Mouse (Mus musculus) liver (tissue): Measurements from ENCODE around the gene Zbtb7a.

ENCODE experiments used
- DNase-seq: peaks from one replicate; pipeline ENCODE4 v3.0.0-alpha.2; 2020; ENCODE audit warnings: mixed read lengths

The Zbtb7a gene

GRCm38 (mm10) chr10:81134966-81135681 lies at the start of gene Zbtb7a:
Zbtb7a (plus strand) TSS chr10:81135220.
- peak; percentile 89 for DNase-seq

DNA sequence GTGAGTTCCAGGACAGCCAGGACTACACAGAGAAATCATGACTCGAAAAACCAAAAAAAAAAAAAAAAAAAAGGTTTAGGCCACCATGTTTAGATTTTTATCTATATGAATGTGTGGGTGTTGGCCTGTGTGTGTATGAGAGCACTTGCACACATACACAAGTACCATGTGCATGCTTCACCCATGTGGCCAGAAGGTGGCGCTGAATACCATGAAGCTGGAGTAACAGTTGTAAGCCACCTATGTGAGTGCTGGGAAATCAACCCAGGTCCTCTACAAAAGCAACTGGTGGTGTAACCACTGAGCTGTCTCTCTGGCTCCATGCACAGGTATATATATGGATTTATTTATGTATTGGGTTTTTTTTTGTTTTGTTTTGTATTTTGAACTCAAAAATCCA lies 48.0 kb upstream of the Zbtb7a start:
- peak; percentile 68 for DNase-seq

GRCm38 (mm10) chr10:81089216-81089615 lies 45.8 kb upstream of the Zbtb7a start:
- DNase-seq, result no peak

DNA sequence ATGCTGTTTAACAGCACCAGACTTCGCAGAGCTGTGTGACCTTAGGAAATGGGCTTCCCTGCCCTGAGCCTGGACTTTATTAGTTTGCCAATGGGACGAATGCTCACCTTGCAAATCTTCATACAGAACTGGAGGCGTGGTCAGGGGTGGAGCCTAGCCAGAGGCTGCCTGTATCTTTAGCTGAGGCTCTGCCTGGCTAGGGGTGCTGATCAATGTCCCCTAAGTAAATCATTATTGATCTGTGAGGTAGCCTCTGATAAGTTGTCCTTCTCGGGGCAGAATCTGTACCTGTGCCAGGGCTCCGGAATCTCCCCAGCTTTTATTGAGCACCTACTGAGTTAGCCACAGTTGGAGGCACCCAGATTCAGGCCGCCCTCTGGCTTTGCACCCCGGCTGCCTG lies 44.4 kb upstream of the Zbtb7a start:
- DNase-seq, result peak; percentile 47

- peak; percentile 82 for DNase-seq
These were observed 42.4 kb upstream of the Zbtb7a start for GRCm38 (mm10) chr10:81092465-81093250.

DNA sequence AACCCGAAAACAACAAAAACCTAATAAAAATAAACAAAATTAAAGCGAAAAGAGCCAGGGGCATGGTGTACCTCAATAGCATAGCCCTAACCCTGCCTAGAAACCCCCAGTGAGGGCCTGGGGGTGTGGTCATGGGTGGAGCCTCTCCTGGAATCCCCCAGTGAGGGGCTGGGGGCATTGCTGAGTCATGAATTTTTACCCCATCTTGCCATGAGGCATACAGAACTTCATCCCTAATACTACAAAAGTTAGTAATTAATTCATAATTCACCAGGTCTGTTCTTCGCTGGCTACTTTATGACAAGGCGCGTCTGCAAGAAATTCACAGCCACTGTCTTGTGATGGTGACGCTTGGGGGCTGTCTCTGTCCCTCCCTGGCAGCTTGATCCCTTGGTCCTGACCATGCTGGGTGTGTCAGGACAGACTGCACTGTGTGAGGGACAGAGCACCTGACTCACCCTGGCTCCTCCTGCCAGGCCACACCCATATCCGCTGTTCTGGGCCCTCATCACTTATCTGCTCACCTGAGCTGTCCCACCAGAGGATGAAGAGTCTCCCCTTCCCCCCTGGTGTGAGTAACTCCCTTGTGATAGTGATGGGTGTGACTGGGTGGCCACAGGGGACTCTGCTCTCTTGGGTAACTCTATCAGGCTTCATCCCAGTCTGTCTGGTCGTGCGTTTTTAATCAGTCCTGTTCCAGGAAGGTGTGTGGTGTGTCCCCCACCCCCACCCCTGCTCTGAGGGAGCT lies 39.9 kb upstream of the Zbtb7a start:
- peak; percentile 71 for DNase-seq

DNA sequence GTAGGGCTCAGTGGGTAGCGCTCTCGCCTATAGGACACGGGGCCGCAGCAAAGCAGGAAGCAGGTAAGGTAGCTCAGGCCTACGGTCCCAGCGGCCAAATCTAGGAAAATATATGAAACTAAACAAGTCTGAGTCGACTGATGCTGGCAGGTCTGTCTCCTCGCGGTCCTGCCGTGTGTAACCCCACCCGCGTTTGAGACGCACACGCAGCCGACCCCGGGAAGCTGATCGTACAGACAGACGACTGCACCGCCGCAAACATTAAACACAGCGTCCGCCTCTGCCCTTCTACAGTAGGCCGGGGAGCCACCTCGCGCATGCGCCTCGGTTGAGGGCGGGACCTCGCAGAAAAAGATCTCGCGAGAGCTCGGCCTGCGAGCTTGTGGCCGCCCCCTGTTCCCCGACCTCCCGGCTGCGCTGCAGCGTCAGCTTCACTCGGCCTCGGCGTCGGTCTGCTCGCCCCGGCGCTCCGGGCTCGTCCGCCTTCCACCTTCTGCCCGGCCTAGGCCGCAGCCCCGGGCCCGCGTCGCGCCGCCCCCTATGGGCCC lies 29.4 kb upstream of the Zbtb7a start, which contains the start of gene Map2k2:
Gene Map2k2, plus strand, starts transcription at position 351 of the 548 bp plus-strand sequence.
- peak; percentile 98 for DNase-seq

- peak; percentile 92 for DNase-seq
These were observed 28.8 kb upstream of the Zbtb7a start for GRCm38 (mm10) chr10:81106113-81106721.

DNA sequence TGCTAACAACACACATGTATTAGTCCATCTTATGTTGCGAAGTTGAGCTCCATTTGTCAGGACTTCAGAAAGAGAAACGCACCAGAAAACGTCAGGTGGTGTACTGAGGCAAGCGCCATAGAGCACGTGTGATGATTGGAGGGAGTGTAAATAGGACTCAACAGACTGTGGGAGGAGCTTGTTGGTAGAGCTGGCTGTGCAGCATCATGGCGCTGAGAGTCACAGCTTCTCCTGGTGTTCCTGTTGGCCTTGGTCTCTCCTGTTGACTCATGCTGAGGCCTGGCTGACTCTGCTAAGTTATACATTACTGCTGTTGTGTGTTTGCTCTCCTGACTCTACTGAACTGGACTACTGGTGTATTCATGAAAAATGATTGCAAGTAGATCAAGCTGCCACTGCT lies 22.1 kb upstream of the Zbtb7a start:
- DNase-seq, result no peak

- DNase-seq, result no peak
These were observed 15.4 kb upstream of the Zbtb7a start for GRCm38 (mm10) chr10:81119625-81120024.

DNA sequence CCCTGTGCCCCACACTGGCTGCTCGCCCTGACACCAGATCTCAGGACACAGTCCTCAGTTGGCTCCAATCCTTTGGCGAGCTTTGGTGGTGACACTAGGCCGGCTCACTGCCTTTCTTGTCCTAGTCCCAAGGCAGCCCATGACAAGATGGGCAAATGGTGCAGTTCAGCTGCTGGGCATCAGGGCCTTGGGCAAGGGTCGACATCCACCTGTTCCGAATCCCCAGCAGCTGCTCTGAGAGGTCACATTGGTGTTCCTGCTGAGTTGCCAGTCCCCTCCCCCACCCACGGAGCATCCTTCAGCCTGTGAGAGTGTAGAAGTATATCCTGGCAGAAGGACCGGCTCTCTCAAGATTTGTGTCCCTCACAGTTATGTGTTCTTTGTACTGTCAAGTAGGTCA lies 14.4 kb upstream of the Zbtb7a start:
- DNase-seq, result no peak

DNA sequence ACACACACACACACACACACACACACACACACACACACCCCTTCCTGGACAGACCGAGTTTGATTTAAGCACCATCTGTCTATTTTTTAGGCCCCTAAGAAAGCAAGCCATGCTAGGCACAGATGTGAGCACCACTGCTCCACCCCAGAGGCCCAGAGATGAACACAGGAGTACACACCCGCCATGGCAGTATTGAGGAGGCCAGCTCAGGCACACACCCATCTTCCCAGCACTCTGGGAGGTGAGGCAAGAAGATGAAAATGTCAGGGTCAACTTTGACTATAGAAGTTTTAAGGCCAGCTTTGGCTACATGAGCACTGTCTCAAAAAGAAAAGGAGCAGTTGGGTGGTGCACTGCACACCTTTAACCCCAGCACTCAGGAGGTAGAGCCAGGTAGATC lies 12.1 kb upstream of the Zbtb7a start:
- no peak for DNase-seq

DNA sequence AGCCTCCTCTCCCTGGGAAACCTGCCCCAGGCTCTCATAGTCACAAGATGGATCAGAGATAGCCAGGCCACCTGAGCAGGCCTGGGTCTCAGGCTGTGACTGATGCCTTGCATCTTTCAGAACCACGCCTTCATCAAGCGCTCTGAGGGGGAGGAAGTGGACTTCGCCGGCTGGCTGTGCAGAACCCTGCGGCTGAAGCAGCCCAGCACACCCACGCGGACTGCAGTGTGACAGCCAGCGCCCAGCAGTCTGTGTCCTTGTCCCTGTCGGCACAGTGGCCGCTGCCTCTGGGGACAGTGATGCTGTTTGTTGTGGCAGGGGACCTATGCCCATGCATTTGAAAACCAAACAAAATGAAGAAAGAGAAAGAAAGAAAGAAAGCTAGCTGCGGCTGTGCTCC lies 11.5 kb upstream of the Zbtb7a start:
- no peak for DNase-seq

DNA sequence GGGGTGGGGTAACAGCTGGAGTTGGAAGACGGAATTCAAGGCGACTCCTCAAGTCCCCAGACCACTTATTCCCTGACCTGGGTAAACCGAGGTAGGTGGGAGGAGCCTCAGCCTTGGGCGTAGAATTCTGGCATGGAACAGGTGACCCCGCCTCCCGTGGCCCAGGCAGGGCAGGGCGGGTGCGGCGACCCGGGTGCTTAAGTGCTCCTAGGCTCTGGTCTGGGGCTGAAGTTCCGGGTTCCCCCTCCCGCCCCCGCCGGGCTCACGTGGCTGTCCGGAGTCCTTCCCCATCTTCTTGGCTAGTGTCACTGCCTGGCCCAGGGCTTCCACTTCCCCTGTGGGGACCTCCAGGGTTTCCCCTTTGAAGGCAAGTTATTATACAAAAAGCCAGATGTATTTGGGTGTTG lies 836 bp upstream of the Zbtb7a start:
- peak; percentile 92 for DNase-seq

DNA sequence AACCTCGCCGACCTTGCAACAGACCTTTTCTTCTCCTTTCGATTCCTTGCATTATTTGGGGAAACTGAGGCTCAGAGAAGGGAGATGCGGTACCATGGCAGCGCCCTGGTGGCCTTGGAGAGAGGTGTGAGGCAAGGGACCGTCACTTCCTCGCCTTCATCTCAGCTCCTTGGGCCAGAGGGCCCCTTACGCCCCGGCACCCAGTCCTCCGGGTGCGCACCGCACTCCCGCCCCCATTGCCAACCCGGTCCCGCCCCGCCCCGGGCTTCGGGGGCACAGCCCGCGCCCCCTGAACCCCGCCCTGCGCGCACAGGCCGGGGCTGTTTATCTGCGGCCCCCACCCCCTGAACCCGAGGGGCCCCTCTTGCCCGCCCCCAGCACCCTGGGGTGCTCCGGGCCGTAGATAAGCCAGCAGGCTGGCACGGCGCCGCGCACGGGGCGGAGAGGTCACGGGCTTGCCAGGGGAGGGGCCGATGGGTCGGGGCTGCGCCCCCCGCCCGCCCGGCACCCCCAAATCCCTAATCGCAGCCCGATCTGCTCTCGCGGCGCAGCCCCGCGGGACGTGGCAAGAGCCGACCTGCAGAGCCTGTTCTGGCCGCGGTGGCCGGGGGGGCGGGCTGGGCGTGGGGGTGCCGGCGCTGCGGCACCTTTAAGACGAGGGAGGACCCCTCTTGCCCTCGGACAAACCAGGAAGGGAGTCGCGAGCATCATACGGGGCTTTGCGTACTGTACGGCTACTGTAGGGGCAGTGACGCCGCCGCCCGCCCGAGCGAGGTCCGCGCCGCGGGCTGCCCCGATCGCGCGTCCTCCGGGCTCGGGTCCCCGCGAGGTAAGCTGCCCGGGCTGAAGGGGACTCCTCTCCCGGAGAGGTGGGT lies 1.0 kb downstream of the Zbtb7a start:
- DNase-seq, result peak; percentile 94

GRCm38 (mm10) chr10:81136706-81137231 lies 1.7 kb downstream of the Zbtb7a start:
- peak; percentile 82 for DNase-seq

DNA sequence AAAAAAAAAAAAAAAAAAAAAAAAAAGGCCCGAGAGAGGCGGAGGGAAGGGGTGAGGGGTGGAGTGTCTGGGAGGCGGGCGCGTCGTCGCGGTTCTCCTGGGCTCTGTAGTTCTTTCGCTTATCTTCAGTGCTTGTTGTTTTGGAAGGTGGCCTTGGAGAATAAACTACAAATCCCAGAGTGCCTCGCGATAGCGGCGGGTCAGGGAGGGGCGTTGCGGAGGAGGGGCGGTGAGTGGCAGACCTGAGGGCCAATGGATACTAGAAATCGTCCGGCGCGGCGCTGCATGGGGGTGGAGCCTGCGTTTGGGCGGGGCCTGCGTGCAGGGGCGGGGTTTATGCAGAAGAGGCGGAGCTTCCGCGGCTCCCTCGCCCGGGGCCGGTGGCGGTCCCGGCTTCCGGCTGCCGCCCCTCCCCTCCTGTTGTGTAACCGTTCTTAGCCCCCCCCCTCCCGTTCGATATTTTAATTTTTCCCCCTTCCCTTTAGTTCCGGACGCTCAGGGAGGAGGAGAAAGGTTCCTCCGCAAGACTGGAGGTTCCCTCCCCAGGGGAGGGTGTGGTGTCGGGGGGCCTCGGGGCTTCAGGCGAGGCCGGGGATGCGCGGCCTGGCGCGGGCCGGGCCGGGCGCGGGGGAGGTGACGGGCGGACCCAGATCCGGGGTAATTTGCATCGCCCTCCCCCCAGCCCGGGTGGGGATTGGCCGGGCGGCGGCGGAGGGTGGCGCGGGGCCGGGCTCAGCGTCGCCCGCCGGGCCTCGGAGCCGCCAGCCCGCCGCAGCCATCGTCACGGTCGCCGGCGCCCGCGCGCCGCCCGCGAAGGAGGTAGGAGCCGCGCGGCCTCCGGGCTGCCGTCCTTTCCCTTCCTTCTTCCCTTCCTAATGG lies 2.5 kb downstream of the Zbtb7a start:
- DNase-seq, result peak; percentile 99

DNA sequence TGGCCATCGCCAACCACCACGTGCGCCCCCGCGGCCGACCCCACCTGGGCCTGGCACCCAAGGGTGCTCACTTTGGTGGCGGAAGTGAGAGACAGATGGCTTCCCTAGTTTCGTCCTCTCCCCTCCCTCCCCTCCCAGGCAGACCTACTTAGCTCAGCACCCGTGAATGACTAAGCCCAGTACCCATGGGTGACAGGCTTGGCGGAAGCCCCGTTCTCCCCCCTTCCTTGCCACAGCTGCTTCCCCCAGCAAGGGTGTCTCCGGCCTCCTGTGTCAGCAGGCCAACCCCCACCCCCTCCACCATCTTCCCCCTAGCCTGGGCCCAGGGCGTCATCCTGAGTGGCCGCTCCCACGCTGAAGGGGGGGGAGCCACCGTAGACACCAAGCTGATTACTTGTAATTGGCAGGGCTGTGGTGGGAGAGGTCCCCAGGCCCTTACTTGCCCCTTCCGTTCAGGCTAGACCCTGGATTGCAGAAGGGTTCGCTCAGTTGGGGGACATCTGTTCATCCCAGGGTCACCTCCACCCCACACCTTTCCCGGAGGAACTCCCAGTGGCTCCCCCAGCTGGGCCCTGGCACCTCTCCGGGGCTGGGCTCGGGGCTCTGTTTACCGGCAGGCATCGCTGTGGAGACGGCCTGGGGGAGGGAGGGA lies 3.2 kb downstream of the Zbtb7a start:
- peak; percentile 58 for DNase-seq

- DNase-seq, result no peak
These were observed 4.0 kb downstream of the Zbtb7a start for GRCm38 (mm10) chr10:81138821-81139528.
